Mouse (Mus musculus) embryo, embryonic 11 days (tissue): ENCODE measurements around the gene Cdh1.
"Not testable (repeated sequence)": the region's sequence is repeated elsewhere in the genome, so short reads cannot be mapped to it uniquely, and the experiment has no call there.

Experiments
- DNase-seq: peaks from one replicate; pipeline ENCODE4 v3.0.0-alpha.2; 2015

Cdh1 gene

DNA sequence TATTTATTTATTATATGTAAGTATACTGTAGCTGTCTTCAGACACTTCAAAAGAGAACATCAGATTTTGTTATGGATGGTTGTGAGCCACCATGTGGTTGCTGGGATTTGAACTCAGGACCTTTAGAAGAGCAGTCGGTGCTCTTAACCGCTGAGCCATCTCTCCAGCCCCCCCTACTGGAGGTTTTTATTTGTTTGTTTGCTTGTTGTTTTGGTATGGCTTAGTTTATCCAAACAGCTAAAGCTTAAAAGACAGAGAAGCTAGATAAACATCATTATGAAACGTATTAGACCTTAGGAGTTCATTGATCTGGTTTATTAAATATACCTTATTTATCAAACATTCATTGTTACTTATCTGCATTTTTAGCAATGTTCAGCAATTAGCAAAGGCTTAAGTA is 7.5 kb upstream of the Cdh1 start:
- not testable (repeated sequence) for DNase-seq

DNA sequence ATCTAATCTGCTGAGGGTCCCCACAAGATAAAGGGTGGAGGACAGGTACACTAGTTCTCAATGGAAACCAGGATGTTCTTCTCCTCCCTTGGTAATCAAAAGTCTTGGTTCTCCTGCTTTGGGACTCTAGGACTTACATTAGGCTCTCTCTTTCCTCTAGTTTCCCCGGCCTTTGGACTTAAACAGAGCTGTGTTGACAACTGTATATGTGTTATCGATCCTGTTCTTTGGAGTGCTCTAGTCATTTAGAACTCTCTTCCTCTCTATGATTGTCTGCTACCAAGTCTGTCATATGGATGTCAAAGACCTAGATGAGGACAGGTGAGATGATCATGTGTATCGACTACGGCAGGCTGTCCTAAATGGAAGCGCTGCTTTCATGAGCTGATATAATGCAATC is 6.1 kb upstream of the Cdh1 start:
- DNase-seq = no peak

DNA sequence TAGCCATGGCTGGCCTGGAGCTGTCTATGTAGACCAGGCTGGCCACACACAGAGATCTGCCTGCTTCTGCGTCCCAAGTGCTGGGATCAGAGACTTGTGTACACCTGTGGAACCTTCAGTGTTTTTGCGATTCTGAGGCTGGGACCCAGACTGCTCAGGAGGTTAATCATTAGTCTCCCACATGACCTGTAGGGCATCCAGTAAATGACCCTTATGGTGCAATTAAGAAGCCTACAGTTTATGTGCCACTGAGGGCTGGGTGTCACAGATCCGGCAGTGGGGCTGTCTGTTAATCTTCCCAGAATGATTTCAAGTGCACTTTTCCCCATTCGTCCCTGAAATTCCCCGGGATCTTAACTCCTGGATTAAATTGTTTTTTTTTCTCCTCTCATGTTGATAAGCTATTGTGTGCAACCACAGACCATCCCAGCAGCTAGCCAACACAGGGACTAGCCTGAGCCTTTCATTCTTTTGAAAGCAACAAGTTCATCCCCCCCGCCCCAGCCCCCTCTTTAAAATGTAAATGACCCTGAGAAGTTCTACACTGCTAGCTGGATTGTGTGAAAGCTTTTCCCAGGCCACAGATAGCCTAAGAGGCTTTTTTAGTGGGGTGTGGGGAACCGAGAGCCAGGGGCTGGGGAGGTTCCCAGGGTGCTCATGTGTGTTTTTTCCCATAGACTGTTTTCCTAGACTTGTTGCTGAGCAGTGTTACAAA is 3.7 kb upstream of the Cdh1 start:
- DNase-seq = peak; percentile 27

DNA sequence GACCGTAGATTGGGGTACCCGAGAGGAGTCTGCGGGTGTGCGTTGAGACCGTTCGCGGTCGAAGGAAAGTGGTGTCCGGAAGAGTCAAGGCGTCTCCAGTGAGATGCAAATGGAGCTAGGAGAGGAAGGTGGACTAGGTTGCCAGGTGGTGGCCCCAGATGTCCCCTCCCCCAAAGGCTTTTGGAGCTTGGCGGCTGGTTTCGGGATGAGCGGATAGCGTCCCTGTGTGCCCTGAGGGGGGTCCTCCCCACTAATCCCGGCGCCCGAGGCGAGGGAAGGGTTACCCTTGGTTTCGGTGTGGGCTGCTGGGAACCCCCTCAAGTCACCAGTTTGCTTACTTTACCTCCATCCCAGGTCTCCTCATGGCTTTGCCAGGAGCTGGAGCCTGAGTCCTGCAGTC is 782 bp downstream of the Cdh1 start:
- peak; percentile 30 for DNase-seq

DNA sequence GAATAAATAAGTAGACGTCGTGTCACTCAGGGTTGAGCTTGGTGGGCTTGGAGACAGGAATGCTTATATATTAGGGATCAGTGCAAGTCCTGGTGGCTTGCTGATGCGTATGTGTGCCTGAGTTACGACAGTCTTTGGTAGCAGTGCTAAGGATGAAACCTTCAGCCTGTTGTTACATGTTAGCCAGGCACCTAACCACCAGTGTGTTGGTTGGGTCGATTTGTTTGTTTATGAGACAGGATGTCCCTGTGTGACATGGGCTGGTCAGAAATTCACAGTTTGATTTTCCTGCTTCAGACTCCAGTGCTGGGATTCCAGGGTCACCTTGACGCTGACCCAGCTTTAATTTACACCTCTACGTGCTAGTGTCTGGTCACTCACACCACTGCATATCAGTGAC is 2.5 kb downstream of the Cdh1 start:
- DNase-seq = no peak

DNA sequence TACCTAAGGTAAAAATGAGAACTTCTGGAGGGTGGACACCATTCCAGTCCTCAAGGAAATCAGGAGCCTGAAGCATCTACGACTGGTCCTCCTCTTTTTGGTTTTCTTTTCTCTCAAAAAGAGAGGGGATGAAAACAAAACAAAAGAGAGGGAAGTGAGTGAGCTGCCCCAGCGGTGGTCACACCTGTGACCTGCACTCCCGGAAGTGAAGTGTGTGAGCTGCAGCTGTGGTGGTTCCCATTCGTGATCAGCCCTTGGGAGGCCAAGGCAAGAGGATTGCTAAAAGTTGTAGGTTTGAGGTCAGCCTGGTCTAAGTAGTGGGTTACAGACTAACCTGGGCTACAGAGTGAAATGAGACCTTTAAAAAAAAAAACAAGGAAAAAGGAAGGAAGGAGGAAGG is 3.0 kb downstream of the Cdh1 start:
- no peak for DNase-seq

DNA sequence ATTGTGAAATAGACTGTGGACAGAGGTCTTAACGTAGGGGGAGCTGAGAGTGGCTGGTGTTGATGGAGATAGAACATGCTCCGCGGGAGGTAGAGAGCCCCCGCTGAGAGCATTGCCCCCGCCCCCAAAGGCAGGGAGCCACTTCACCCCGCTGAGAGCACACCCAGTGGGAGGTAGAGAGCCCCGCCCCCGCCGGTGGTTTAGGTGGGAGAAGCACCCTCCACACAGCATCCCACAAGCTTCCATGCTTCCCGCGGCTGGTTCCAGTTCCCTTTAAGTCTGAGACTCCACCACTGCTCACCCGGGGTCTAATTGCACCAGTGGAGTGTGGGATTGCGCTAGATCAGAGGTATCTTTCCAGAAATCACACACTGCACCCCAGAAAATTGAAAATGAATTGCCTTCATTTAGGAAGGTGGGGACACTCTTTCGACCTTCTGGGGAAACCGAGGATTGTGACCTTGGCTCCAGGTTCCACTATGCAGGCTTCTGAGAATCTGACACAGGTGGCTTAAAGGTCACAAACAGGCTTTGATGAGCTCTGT is 3.5 kb downstream of the Cdh1 start:
- DNase-seq = no peak

DNA sequence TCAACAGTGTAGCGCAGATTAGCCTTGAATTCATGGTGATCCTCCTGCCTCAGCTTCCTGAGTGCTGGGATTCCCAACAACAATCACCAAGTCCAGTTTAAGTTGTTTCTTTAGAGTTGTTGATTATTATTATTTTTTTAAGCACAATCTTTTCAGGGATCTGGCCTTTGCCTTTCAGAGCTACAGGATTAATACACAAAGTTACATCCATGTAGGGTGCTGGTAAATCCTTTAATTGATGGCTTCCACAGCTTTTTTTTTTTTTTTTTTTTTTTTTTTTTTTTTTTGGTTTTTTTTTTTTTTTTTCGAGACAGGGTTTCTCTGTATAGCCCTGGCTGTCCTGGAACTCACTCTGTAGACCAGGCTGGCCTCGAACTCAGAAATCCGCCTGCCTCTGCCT is 4.6 kb downstream of the Cdh1 start:
- not testable (repeated sequence) for DNase-seq

DNA sequence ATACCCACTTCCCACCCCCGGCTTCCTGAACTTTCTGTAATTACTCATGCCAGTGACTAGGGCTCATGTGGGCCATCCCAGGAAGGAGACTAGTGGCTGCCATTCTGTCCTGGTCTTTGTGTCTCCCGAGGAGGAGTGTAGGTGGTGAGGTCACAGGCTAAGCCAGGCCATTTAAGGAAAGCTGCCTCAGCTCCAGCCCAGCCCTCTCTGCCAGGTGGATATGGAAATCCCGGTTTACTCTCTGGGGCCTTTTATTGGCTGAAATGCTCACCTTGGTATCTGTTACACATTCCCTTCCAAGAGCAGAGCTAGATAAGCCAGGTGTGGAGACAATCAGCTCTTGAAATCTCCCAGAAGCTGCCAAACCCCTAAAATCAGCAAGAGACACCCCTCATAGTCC is 5.3 kb downstream of the Cdh1 start:
- no peak for DNase-seq

DNA sequence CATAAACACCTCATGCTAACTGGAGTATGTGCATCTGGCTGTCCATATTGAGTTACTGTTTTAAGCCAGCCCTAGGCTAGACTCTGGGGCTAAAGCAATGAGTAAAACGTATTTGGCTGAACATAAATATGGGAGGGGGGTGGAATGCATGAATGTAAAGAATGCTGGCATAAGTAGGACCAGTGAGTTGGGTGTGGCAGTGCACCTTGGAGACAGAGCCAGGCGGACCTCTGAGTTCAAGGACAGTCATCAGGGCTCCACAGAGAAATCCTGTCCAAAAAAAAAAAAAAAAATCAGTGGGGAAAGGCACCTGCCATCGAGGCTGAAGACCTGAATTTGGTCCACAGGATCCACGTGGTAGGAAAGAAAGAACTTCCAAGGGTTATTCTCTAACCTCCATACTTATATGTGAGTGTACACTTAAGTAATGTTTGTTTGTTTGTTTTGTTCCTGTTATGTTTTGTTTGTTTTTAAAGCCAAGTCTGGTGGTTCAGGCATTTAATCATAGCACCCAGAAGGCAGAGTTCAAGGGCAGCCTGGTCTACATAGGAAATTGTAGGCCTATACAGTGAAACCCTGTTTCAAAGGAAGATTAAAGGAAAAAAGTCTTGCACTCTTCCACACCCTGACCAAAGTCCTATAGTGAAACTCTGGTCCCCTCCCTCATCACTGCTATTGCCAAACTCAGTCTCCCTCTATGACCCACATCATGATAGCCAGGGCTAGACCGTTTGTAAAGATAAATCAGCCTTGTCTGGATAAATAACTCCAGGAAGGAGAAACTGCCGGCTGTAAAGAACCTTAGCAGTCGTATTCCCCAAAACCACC is 6.1 kb downstream of the Cdh1 start:
- DNase-seq = no peak

DNA sequence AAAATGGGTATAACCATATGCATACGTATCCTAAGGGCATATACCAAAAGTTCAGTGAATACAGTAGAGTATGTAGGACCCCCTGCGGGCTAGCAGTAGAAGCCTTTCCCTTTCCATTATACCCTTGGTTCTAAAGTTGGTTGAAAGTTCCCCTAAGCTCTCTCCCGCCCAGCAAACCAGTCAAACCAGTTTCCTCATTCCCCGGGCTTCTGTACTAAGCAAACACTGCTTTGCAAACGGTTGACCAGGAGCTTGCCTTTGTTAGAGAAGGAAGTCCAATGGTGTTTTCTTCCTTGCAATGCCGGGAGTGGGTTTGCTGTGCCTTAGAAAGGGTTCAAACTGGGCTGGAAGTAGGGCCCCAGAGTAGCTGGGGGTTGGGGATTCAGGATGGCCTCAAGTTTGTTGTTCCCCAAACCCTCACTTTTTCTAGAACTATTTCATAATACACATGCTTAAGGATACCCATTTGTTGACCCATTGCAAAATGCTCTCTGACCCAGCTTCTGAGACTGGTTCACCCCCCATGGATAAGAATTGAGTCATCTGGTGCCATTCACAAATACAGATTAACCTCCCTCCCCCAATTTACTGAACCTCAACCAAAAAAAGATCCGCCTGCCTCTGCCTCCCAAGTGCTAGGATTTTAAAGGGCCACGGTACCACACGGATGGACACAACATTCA is 7.9 kb downstream of the Cdh1 start:
- DNase-seq = no peak

DNA sequence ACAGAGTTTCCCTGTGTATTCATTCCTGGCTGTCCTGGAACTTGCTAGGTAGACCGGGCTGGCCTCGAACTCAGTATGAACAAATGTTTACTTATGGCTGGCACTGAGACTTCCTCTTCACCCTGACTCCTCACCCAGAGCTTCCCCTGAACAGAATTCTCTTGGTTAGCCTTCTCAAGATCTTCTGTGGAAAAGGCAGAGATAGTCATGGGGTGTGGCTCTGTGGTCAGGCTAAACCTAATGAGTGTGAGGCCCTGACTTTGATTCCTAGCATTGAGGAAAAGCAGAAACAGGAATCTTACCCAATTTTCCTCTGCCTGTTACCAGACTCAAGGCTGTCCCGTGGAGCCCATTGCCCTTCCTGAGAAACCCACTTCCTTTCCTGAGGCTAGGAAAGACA is 8.9 kb downstream of the Cdh1 start:
- DNase-seq = no peak

DNA sequence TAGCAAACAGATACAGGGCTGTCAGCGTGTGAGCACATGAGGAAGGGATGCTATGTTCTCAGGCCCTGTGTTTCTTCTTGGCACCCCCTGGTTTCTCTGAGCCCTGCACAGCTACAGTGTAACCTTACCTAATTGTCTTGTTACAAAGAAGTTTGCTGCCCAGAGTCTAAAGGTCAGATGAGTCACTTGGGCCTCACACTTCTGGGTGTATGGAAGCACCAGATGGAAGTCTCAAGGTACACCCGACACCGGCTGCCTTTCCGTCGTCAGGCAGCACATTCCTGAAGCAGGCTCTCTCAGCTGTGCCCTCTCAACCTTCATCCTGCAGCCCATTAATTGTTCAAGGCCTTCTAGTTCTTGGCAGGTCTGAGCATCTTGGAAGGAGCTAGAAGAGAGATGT is 11.6 kb downstream of the Cdh1 start:
- DNase-seq = no peak

DNA sequence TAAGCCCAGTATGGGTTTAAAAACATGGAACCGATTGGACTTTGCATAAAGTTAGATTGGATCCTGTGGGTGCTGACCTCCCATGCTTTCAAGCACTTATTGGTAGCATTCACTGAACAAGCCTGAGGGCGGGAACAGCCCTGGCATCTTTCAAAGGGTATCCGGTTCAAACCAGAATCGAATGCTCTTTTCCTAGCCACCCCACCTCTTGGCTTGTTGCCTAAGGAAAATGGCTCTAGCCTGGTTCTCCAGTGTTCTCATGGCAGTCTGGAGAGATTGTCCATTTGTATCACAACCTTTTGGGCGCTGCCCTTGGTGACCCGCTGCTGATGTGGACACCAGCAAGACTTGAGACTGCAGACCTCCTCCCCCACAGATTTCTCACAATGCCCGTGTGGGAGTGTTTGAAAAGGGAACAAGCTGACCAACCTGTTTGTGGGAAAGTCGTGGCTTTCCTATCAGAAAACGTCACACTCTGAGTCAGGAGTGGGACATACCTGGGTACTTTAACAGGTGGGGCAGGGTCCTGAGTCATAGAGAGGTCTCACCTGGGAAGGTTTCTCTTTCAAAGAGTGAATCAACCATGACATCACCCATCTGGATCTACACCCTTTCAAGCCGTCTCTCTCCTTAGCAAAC is 12.6 kb downstream of the Cdh1 start:
- DNase-seq = no peak

DNA sequence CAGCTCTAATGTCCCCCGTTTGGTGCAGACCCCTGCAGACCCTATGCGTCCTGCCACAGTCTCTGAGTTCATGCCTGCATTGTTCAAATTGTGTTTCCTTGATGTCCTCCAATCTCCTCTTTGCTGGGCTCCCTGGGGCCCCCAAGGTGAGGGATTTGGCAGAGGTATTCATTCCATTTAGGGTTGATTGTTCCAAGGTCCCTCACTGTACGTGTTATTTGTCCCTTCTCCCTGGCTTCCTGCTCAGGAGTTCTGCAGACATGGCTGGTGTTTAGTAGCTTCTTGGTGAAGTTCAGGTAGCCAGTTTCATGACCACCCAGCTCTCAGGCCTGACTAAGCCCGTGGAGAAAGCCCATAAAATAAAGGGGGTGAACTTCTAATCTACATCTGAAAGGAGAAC is 13.5 kb downstream of the Cdh1 start:
- no peak for DNase-seq

DNA sequence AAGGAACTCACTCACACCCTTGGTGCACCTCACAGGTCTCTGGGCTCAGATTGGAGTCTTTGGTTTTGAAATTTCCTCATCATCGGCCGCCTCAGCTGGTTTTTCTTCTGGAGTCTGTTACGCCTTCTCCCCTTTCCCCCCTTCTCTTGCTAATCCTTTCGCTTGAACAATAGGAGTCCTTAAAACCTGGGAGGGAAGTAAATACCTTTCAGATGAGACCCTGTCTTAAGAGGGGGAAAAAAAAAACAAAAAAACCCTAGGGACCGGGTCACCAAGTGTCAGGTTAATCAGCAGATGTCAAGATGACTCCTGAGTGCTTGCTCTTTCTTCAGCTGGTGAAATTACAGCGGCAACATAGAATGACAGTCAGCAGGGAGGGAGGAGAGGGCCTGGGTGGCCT is 14.0 kb downstream of the Cdh1 start:
- no peak for DNase-seq

DNA sequence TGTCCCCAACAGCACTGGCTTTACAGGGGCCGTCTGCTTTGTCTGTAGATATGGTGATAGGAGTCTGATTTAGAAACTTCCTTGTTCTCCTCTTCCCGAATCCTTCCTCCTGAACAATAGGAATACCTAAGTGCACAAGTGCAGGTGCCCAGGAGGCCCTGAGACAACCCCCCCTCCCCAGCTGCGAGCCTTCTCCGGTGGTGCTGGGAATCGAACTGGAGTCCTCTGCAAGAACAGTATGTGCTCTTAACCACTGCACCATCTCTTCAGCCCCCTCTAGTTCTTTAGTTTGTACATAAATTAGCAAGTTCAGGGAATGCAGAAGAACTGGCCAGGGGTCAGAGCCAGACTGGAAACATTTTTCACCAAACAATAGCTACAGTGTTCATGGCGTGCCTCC is 14.7 kb downstream of the Cdh1 start:
- no peak for DNase-seq

DNA sequence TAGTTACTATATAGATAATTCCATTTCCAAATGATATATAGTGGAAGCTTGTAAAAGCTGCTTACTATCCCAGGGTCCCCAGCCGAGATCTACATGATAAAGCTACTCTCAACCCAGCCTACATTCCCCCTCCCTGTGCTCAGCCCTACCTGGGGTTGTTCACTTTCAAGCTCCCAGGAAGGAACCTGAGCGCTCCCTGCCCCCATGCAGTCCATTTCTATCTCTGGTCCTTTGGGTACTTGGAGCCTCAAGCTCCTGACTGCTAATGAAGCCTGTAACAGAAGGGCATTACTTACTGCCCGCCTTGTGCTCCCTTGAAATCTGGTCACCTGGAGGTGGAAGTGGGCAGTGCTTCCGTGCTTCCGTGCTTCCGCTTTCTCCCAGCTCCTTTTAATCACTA is 15.2 kb downstream of the Cdh1 start:
- DNase-seq = no peak

DNA sequence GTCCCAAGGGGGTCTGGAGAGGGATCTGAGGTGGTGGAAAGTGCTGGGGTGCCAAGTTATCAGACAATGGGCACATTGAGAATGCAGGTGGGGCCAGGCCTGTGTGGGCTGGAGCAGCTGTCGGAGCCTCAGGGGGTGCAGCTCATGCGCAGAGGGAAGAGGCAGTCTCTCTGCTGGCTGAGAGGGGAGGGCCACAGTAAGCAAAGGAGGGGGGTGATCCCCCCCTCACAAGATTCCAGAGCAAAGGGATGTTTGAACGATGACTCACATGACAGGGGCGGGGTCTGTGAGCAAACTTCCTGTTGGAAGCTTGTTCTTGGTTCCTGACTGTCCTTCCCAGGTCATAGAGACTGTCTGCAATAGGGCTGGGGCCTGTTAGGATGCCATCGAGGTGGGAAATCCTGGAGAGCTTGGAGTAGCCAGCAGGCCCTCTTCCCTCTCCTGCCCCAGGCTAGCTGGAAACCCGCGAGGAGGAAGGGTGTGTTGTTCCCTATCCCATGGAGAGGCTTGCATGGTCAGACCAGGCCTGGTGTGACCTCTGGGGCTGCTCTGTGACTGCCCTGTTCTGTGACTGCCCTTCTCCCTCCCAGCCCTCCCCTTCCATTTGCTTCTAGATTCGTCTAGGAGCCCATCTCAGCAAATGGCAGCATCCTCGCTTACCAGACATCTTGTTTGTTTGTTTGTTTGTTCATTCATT is 16.5 kb downstream of the Cdh1 start:
- DNase-seq = peak; percentile 67

DNA sequence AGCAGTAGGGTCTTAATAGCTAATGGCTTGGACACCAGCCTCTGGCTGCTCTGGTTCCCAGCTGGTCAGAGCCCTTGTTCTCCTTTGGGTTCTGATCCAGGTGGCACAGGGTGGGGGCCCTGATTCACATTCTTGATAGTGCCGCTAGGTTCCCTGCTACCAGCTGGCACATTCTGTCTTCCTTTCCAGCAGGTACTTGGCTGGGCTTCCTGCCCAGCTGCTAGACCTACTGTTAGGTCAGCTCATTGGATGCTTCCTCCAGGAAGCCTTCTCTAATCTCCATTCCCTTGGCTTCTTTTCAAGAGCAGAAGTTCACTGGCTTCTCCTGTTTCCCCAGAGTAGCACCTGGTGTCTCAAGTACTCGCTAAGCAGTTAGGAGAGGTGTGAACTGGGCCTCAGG is 17.3 kb downstream of the Cdh1 start:
- DNase-seq = no peak

DNA sequence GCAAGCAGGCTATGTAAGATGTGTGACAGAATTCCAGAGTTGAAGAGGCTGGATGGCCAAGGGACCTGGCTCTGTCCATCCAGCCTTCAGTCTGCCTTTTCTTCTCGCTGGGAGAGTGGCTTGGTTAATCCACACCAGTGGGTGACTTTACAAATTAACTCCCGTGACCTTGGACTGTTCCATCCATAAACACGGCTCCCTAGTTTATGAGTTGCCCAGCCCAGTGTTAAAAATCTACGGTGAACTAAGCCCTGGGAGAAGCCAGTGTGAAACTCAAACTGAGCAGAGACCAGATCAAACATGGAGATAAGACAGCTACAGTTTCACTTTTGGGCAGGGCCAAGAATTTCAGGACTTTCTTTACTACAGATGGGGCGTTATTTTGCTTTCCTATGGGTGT is 19.9 kb downstream of the Cdh1 start:
- no peak for DNase-seq

DNA sequence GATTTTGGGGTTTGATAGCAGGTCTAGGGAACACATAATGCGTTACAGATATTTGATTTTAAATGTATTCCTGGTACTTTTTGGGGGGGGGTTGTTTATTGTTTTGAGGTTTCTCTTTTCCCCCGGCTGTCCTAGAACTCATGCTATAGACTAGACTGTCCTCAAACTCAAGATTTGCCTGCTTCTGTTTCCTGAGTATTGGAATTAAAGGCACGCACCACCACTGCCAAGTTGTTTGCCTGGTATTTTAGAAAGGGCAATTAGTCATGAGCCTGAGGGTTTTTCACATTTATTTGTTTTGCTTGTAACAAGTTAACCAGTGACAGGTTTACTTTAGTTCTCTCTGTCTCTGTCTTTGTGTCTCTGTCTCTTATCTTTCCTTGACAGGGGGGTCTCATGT is 20.3 kb downstream of the Cdh1 start:
- no peak for DNase-seq

DNA sequence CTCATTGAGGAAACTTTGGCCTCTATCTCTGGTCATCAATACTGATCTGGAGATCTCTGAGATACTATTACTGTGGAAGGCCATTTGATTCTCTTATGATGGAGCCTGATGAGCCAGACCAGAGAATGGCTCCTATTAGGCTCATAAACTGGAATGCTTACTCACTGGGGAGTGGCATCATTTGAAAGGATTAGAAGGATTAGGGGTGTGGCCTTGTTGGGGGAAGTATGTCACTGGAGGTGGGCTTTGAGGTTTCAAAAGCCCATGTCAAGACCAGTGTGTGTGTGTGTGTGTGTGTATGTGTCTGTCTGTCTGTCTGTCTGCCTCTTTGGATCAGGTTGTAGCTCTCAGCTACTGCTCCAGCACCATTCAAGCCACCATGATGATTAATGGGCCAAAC is 20.8 kb downstream of the Cdh1 start:
- DNase-seq = no peak
